Mouse (Mus musculus): ENCODE data around the gene Lbhd2. TPM values are rescaled to one million over a fixed set of nuclear protein-coding genes. Genes with fewer than 3 reads are reported as not detected.
A peak's percentile ranks its signal among the peaks of the same experiment; 100 is the strongest.

Gene Lbhd2
- polyA plus RNA-seq, 1 experiment: not detected

DNA sequence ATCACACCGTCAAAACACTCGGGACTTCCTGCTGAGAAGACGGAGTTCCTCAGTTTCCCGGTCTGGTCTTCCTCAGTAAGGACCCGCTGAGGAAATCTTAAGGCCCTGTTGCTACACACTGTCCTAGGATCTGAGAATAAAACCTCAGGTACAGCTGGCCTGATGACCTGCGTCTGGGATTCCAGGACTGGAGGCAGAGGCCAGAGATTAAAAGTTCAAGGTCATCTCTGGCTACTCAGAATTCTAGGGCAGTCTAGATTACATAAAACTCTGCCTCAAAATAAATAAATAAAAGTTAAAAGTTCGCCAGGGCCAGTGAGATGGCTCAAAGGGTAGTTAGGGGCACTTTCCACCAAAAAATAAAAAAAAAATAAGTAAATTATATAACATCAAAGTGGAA, 34.7 kb upstream of the Lbhd2 start:
- H3ac ChIP-seq (ENCODE audit: control insufficient read depth, insufficient read length, low read depth): no peak overlapping the region
- H3K79me2 ChIP-seq (ENCODE audit: control insufficient read depth, insufficient read depth): peaks cover 100% of the 10 kb centered on the region
- TF ChIP-seq MYOD1 (IDR thresholded peaks at IDR 0.05; ENCODE audit: control insufficient read depth, insufficient read length, low read depth) (no peak), MAX (IDR thresholded peaks at IDR 0.05) (no peak), FOSL1 (IDR thresholded peaks at IDR 0.05; ENCODE audit: insufficient read depth, low read length, poor library complexity, severe bottlenecking) (no peak), CEBPB (IDR thresholded peaks at IDR 0.05; ENCODE audit: low read depth) (no peak), CTCF (IDR thresholded peaks at IDR 0.05; ENCODE audit: control insufficient read depth, insufficient read depth, insufficient read length) (no peak), USF1 (IDR thresholded peaks at IDR 0.05; ENCODE audit: low read depth) (no peak), MYOG (IDR thresholded peaks at IDR 0.05; ENCODE audit: control insufficient read depth, extremely low read depth, insufficient read length) (no peak)
- no peak overlapping the region for H3K4me3 ChIP-seq (ENCODE audit: insufficient read depth, poor library complexity, severe bottlenecking)
- H3K27me3 ChIP-seq (ENCODE audit: control insufficient read depth, insufficient read depth, insufficient read length): no peaks in the 10 kb centered on the region
- peaks cover 9% of the 10 kb centered on the region for H3K36me3 ChIP-seq (ENCODE audit: control insufficient read depth, insufficient read depth)
- H3K79me3 ChIP-seq (ENCODE audit: low read depth): peaks cover 97% of the 10 kb centered on the region

DNA sequence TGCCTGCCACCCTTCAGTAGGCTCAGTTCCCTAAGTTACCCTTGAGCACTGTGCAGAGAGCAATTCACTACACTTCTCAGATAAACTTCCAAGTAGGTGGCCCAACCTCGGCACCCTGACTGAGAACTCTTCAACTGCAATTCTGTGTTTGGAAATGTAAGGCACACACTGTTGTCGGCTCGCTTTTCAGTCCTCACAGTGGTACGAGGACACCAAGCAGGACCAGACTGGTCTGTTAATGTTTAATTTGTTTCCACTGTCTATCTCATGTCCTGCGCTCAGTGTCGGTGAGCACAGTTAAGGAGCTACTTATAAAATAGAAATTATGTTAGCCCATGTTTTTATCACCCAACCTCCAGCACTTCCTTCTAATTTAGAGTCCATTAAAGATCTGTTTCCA, 33.2 kb upstream of the Lbhd2 start:
- no peak overlapping the region for H3K4me3 ChIP-seq (ENCODE audit: insufficient read depth, poor library complexity, severe bottlenecking)
- peaks cover 6% of the 10 kb centered on the region for H3K36me3 ChIP-seq (ENCODE audit: control insufficient read depth, insufficient read depth)
- H3ac ChIP-seq (ENCODE audit: control insufficient read depth, insufficient read length, low read depth): no peak overlapping the region
- no peaks in the 10 kb centered on the region for H3K27me3 ChIP-seq (ENCODE audit: control insufficient read depth, insufficient read depth, insufficient read length)
- no peak for TF ChIP-seq FOSL1 (IDR thresholded peaks at IDR 0.05; ENCODE audit: insufficient read depth, low read length, poor library complexity, severe bottlenecking)
- TF ChIP-seq USF1 (IDR thresholded peaks at IDR 0.05; ENCODE audit: low read depth): no peak
- no peak for TF ChIP-seq CTCF (IDR thresholded peaks at IDR 0.05; ENCODE audit: control insufficient read depth, insufficient read depth, insufficient read length)
- TF ChIP-seq CEBPB (IDR thresholded peaks at IDR 0.05; ENCODE audit: low read depth): no peak
- TF ChIP-seq MAX (IDR thresholded peaks at IDR 0.05): no peak
- TF ChIP-seq MYOG (IDR thresholded peaks at IDR 0.05; ENCODE audit: control insufficient read depth, extremely low read depth, insufficient read length): no peak
- peaks cover 86% of the 10 kb centered on the region for H3K79me3 ChIP-seq (ENCODE audit: low read depth)
- H3K79me2 ChIP-seq (ENCODE audit: control insufficient read depth, insufficient read depth): peaks cover 89% of the 10 kb centered on the region

DNA sequence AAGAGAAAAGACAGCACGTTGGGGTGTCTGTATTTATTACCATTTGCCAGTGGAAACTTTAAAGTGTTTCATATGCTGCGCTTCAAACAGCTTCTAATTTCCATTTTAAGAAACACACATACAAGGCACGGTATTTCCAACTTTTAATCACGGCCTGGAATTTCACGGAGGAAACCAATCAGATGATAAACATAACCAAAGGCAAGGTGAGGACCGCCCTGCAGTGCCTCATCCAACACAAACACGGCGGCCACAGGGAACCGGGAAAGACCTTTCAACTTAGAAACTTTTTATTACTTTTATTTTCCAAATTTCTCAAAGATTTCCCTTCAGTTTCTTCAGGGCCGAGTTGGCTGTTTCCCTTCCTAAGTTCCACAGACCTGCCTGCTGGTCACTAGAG, 31.9 kb upstream of the Lbhd2 start:
- Histone ChIP-seq H3K27me3 (ENCODE audit: control insufficient read depth, insufficient read depth, insufficient read length) (no peaks in the 10 kb centered on the region), H3ac (ENCODE audit: control insufficient read depth, insufficient read length, low read depth) (no peak overlapping the region), H3K36me3 (ENCODE audit: control insufficient read depth, insufficient read depth) (peaks cover 6% of the 10 kb centered on the region), H3K4me3 (ENCODE audit: insufficient read depth, poor library complexity, severe bottlenecking) (no peak overlapping the region), H3K79me3 (ENCODE audit: low read depth) (peaks cover 72% of the 10 kb centered on the region), H3K79me2 (ENCODE audit: control insufficient read depth, insufficient read depth) (peaks cover 76% of the 10 kb centered on the region)
- TF ChIP-seq USF1 (IDR thresholded peaks at IDR 0.05; ENCODE audit: low read depth): no peak
- TF ChIP-seq FOSL1 (IDR thresholded peaks at IDR 0.05; ENCODE audit: insufficient read depth, low read length, poor library complexity, severe bottlenecking): no peak
- no peak for TF ChIP-seq MYOG (IDR thresholded peaks at IDR 0.05; ENCODE audit: control insufficient read depth, extremely low read depth, insufficient read length)
- TF ChIP-seq MYOD1 (IDR thresholded peaks at IDR 0.05; ENCODE audit: control insufficient read depth, insufficient read length, low read depth): no peak
- TF ChIP-seq CTCF (IDR thresholded peaks at IDR 0.05; ENCODE audit: control insufficient read depth, insufficient read depth, insufficient read length): no peak
- no peak for TF ChIP-seq CEBPB (IDR thresholded peaks at IDR 0.05; ENCODE audit: low read depth)
- no peak for TF ChIP-seq MAX (IDR thresholded peaks at IDR 0.05)

DNA sequence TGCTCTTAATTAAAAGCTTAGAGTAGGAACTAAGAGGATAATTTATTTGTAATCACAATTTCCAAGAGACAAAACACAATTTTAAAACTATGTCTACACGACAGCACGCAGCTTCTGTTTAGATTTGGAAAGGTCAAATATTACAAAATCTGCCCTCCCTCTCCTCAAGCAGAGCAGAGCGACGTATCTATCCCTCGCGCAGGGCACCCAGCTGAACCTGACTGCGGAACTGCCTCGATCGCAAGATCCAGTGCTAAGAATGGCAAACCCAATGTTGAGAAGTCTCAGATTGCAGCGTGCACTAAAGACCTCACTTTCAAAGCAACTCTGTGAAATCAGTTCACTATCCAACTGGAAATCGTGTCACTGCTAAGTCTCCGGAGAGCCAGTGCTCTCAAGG, 31.1 kb upstream of the Lbhd2 start:
- no peaks in the 10 kb centered on the region for H3K27me3 ChIP-seq (ENCODE audit: control insufficient read depth, insufficient read depth, insufficient read length)
- H3K36me3 ChIP-seq (ENCODE audit: control insufficient read depth, insufficient read depth): no peaks in the 10 kb centered on the region

DNA sequence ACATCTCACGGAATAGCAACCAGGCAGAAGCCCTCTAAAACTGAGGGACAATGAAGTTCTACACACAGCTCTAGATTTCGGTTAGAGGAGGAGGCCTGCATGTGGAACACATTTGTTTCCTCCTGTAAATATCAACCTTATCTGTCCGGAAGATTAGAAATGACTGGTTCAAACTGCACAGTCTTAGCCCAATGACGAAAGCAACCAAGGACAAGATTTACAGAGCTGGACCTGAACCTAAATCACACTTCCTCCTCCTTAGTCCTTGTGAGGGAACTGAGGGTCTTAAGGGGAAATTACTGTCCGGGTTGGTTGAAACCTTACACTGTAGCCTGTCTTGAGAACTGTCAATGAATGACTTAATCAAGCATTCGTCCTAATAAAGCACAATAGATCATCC, 30.6 kb upstream of the Lbhd2 start:
- Histone ChIP-seq H3K79me3 (ENCODE audit: low read depth) (peaks cover 59% of the 10 kb centered on the region), H3ac (ENCODE audit: control insufficient read depth, insufficient read length, low read depth) (peak overlapping the region; percentile 42), H3K4me3 (ENCODE audit: insufficient read depth, poor library complexity, severe bottlenecking) (peak overlapping the region; percentile 71), H3K79me2 (ENCODE audit: control insufficient read depth, insufficient read depth) (peaks cover 63% of the 10 kb centered on the region), H3K36me3 (ENCODE audit: control insufficient read depth, insufficient read depth) (no peaks in the 10 kb centered on the region), H3K27me3 (ENCODE audit: control insufficient read depth, insufficient read depth, insufficient read length) (no peaks in the 10 kb centered on the region)
- no peak for TF ChIP-seq MYOG (IDR thresholded peaks at IDR 0.05; ENCODE audit: control insufficient read depth, extremely low read depth, insufficient read length)
- no peak for TF ChIP-seq FOSL1 (IDR thresholded peaks at IDR 0.05; ENCODE audit: insufficient read depth, low read length, poor library complexity, severe bottlenecking)
- no peak for TF ChIP-seq CTCF (IDR thresholded peaks at IDR 0.05; ENCODE audit: control insufficient read depth, insufficient read depth, insufficient read length)
- no peak for TF ChIP-seq CEBPB (IDR thresholded peaks at IDR 0.05; ENCODE audit: low read depth)
- no peak for TF ChIP-seq MAX (IDR thresholded peaks at IDR 0.05)
- no peak for TF ChIP-seq USF1 (IDR thresholded peaks at IDR 0.05; ENCODE audit: low read depth)
- no peak for TF ChIP-seq MYOD1 (IDR thresholded peaks at IDR 0.05; ENCODE audit: control insufficient read depth, insufficient read length, low read depth)

More for the DNA sequence above, 31.1 kb upstream of the Lbhd2 start:
- Histone ChIP-seq H3K4me3 (ENCODE audit: insufficient read depth, poor library complexity, severe bottlenecking) (peak overlapping the region; percentile 71), H3ac (ENCODE audit: control insufficient read depth, insufficient read length, low read depth) (peak overlapping the region; percentile 42), H3K79me3 (ENCODE audit: low read depth) (peaks cover 64% of the 10 kb centered on the region), H3K79me2 (ENCODE audit: control insufficient read depth, insufficient read depth) (peaks cover 68% of the 10 kb centered on the region)
- TF ChIP-seq MYOG (IDR thresholded peaks at IDR 0.05; ENCODE audit: control insufficient read depth, extremely low read depth, insufficient read length) (no peak), MAX (IDR thresholded peaks at IDR 0.05) (no peak), CTCF (IDR thresholded peaks at IDR 0.05; ENCODE audit: control insufficient read depth, insufficient read depth, insufficient read length) (no peak), CEBPB (IDR thresholded peaks at IDR 0.05; ENCODE audit: low read depth) (no peak), FOSL1 (IDR thresholded peaks at IDR 0.05; ENCODE audit: insufficient read depth, low read length, poor library complexity, severe bottlenecking) (no peak), MYOD1 (IDR thresholded peaks at IDR 0.05; ENCODE audit: control insufficient read depth, insufficient read length, low read depth) (no peak), USF1 (IDR thresholded peaks at IDR 0.05; ENCODE audit: low read depth) (no peak)

Measured in C2C12 (cell line).